Mouse (Mus musculus): ENCODE measurements around the gene Dnah9.

The Dnah9 gene

DNA sequence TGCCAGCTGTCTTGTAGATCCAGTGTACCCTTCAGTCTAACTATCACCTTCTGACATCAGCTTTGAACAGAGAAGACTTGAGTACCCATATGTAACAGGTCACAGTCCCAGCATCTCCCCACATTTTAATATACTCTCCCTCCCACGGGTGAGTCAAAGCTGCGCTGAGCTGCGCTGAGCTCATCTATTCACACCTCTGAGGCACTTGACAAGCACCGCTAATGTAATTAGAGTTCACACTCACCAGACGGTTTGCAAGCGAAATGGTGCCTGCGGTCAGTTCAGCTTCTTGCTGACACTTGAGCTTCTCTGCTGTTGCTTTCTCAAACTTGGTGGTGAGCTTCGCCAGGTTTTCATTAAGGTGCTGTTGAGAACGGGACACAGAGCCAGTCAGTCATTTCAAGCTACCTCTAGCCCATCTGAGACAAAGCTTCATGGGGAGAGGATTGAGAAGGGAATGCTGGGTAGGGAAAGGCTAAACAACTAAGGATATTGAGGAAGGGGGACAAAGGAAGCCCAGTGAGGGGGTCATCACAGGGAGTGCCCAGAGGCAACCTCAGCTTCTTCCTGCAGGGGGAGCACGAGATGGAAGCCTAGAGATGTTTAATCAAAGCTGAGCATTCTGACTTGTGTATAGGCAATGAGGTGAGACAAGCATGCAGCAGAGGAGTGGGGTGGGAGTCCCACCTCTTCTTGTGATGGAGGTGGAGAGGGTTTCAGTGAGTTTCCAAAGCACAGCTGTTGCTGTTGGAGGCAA, 249.7 kb downstream of the Dnah9 start:
- no peak for DNase-seq

DNA sequence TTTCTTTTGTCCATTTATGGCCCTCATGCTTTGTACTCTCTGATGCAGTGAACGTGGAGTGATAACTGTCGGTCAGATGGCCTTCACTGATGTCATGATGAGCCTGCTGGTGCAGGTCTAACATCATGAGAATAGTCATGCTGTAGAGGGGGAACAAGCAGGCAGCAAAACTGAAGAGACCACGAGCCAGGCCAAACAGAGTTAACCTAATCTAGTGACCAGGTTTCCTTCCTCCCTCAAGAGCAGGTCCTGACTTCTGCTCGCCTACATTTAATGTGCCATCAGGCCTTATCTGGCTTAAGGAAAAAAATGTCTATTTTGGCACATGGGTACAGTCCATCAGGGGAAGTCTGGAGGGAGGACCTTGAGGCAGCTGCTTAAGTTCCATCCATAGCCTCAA, 259.2 kb downstream of the Dnah9 start:
- DNase-seq: no peak

DNA sequence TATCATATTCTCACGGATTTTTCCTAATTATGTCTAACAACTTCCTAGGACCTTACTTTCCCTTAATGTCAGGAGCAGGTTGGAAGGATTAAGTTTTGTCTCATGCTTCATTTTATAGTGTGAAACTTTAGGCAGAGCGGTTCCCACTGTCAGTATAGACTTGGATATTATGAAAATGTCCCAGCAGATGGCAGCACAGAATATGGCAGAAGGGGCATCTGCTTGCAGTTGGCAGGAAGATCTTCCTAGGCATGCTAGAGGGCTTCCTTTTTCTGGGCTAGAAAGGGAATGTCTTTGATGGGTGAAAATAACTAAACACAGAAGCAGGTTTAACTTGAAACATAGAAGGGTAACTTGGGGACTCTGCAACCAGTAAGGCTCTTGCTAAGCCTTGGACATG, 262.9 kb downstream of the Dnah9 start:
- DNase-seq: peak; percentile 38

DNA sequence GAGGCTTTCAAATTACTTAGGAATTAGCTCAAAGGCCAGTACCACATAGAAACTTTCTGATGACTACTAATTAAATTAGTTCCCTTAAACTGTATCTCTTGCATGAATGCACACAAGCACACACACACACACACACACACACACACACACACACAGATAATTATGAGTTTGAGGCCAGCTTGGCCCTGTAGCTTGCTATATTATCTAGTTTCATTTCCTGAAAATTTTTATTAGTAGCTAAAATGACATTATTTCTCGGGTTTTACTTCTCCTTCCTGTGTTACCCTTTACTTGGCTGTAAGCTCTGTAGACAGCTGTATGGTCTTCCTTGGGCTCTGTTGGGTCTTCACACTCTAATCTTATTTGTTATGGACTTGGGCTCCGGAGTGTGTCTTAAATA, 264.4 kb downstream of the Dnah9 start:
- no peak for DNase-seq

DNA sequence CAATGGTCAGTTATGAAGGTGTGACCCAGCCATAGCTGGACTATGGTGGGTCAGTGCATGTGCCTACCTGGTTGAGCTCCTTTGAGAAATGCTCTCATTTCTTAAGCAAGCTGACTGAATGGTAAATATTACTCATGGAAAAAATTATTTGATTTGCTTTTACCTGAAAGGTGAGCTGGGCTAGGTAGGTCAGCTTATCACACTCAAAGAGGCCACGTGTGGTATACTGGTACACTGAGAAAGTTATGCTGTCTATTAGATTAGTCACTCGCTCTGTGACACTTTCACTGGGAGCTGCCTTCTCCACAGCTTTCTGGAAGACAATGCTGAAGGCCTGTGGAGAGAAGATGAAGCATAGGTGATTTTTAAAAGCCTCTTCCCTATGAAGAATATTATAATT, 286.9 kb downstream of the Dnah9 start:
- DNase-seq: no peak

DNA sequence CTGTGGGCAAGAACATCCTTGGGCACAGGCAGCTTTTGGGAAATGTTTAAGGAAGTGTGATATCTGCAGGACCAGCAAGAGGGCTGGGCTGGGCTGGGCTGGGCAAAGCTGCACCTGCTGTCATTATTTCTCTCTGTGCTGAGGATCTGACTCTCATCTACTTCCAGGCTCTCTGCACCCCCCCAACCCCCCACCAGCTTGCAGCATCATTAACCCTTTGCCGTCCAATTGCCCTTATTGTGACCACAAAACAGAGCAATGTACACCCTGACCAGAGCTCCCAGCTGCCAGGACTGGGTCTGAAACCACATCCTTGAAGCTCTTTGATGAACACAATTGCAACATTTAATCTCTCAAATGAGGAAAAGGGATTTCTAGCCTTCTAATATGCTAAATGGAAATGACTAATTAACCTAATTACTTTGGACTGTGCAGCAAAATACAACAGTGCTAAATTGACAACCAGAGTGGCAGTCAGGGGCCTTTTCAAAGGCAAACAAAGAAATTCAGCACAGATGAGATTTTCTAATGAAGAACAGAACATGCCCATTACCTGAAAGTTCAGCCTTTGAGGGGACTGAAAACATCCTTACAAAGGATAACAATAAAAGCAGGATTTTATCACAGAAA, 291.1 kb downstream of the Dnah9 start:
- no peak for DNase-seq

DNA sequence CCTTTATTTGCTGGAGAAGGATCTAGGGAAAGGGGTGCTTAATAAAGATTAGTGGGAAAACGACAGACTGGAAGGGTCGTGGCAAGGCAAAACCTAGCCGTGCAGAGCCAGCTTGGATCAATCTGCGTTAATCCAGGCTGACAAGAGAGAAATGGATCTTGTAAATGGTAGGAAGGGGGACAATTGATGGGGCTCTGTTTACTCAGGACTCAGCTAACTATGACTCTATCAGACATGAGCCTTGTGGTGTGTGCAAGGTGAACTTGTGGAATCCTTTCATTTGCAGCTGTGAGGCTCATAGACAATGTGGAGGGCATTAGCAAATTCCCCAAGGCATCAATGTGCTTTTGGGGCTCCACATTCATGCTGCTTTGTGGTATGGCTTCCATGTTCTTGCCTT, 306.9 kb downstream of the Dnah9 start:
- DNase-seq: no peak

DNA sequence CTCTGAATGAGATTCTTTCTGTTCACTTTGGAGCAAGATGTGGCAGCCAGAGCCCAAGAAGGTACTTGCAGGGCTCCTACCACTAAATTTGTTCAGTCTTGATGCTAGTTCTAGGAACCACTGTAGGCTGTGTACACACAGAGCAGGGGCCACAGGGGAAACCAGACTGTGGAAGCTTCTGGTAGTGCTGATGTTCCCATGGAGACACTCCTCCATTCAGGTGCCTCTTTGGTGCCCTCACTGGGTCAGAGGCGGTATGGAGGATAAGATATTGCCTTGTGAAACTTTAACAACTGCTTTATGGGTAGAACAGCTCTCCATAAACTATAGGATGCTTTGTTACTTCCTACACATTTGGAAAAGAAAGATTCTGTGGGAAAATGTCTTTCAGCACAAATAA, 316.3 kb downstream of the Dnah9 start:
- peak; percentile 29 for DNase-seq

DNA sequence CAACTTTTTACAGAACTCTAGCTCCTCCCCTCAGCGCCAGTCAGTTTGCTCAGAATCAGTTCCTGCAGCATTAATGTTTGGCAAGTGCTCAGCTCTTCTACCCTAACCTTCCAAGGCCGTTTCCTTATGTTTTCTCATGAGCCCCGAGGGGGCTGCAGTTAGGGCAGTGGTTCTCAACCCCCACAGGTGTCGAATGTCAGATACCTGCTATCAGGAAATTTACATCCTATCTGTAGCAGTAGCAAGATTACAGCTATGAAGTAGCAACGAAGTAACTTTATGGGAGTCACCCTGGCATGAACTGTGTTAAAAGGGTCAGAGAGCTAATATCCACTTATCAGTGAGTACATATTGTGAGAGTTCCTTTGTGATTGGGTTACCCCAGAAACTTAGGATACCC, 321.9 kb downstream of the Dnah9 start:
- DNase-seq: no peak

DNA sequence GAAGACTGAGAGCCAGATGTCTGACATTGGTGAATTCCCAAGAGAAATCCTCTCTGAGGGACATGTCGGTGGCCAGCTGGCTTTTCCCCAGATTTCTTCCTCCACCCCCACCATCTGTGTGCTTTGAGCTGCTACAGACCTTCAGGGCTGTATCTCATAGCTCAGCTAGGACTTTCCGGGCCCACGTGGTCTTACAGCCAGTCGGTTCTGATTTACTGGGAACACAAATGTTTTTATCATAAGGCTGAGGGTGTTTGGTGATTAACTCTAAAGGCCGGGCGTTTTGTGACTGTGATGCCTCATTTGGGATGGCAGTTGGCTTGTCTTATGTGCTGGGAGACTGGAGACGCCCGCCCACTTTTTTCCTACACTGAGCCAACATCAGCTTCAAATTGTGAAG, 329.4 kb downstream of the Dnah9 start:
- peak; percentile 36 for DNase-seq

DNA sequence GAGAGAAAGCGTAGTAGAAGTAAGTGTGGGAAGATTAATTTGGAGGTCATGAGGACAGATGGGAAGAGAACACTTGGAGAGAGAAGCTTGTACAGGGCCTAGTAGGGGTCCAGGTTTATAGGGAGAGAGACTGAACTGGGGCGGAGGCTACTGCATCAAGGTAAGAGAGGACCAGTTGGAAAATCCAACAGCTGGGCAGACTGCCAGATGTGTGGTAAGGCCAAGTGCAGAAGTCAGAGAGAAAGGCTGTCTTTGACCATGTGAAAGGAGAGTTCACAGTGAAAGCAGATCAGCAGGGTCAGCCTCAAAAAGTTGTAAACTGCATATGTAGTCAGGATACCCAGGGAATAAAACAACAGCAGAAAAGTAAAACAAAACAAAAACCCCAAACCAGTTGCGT, 343.8 kb downstream of the Dnah9 start:
- peak; percentile 52 for DNase-seq

DNA sequence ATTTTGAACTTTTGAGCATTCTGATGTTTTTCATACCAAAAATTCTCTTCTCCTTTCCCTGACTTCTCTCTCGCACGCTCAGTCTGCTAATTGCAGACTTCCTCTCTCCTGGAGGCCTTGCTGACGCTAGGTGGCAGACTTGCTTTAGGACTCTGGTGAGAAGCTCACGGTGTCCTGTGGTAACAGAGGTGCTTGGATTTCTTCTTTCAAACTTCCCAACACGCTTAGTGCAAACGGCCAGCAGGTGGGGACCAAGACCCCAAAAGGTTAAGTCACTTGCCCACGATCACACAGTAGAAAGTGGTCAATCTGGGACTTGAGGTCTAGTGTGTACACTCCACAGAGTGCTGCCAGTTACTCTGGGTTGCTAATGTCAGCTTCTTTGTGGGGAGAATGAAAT, 347.5 kb downstream of the Dnah9 start:
- peak; percentile 88 for DNase-seq

DNA sequence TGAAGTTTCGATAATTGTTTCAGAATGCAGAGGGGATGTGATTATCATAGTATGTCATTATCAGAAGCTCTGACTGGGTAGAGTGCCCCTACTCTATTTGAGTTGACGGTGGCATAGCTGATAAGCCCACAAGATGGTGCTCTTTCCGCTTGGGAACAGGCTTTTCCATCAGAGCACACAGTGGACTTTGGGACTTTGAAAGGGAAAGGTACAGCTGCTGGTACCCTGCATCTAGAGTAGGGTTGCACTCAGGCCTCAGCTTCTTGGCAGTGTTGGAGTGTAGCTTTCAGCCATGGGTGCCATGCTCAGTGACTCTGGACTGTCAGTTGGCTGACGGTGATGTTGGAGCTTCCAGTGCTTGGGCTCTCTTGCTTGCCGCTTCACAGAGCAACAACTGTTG, 348.1 kb downstream of the Dnah9 start:
- peak; percentile 29 for DNase-seq

DNA sequence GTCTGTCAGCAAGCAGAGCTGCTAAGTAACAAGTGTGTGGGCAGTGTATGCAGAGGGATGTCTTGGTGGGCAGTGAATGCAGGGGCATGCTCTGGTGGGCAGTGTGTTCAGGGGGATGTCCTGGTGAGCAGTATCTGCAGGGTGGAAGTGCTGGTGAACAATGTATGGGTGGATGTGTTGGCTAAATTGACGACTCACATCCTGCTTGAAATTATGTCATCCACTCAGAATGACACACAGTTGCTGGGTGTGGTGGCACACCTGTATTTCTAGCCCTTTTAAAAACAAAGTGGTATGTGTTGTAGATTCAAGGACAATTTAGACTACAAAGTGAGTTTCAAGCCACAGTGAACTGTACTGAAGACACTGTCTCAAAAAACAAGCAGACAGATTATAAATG, 350.2 kb downstream of the Dnah9 start:
- no peak for DNase-seq

DNA sequence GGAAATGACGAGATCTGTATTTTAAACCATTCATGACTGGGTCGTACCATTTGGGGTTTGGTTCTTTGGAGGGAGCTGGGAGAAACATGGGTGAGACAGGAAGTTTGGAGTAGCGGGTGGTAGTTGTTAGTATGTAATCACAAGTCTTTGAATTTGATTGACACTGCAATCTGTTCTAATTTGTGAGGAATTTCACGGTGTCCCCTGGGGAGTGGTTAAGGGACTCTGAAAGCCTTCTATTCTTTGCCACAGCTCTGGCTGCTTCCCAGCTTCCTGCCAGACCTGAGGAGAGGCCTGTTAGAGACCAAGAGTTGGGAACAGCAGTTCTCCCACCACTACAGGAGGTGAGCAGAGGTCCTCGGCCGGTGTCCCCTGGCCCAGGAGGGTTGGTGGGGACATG, 352.1 kb downstream of the Dnah9 start:
- DNase-seq: no peak

DNA sequence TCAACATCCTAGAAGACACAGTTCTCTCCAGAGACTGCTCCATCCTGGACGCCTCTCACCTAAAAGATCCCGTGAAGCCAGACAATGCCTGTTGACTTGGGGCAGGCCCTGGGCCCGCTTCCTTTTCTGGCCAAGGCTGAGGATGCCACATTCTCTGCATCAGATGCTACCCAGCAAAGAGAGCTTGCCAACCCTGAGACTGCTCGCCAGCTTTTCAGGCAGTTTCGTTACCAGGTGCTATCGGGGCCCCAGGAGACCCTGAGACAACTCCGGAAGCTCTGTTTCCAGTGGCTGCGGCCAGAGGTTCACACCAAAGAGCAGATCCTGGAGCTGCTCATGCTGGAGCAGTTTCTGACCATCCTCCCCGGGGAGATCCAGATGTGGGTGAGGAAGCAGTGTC, 354.0 kb downstream of the Dnah9 start:
- DNase-seq: no peak

DNA sequence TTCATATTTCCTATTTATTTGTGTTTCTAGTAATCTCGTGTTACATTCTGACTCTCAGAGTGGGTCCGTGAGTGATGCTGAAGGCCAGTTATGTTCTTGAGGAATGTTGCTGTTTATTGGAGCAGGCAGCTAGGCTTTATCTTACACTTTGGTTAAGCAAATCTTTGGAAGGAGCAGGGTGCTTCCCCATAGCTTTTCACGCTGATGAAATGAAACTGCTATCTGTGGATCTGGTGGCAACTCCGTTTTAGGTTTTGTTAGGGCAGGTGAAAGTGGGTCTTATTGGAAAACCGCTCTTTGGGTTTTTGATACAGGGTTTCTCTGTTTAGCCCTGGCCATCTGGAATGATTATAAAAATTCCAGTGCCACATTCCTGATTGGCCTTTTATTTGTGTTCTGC, 356.3 kb downstream of the Dnah9 start:
- DNase-seq: no peak

DNA sequence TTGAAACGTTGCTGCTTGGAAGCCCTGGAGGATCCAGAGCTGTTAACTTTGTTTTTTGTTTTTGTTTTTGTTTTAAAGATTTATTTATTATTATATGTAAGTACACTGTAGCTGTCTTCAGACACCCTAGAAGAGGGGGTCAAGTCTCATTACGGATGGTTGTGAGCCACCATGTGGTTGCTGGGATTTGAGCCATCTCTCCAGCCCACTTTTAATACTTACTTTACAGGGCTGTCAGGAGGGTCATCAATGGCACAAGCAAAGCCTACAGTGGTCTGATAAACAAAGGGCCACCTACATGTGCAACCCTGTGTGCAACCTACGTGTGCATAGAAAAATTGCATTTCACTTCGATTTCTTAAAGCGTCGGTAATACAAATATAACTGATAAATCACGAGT, 360.8 kb downstream of the Dnah9 start:
- no peak for DNase-seq

DNA sequence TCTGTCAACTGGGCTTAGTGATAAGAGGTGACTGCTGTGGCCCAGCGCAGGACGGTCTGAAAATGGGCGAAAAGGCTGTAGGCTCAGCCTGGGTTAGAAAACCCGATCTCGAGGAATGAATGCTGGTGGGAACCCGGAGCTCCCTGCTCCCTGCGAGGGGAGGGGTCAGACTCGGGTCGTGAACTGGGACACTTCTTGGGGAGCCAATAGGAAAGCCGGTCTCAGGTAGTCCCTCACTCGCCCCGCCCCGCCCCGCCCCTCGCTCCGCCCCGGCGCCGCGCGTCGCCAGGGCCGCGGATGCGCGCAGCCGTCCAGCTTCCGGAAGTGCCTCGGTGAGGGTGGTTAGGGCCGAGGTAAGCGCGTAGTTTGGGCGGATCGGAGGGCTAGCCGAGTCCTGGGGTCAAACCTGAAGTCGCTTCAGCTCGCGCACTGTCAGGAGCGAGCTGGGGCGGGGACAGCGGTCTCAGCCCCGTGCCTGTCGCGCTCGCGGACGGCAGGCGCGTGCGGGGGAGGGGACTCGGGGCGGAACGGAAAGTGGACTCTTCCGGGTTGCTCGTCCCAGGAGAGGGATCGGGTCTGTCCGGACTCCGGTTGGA, 361.3 kb downstream of the Dnah9 start, which contains the start of gene Zkscan6:
TSS of gene Zkscan6 (plus strand) at position 267 of the 596 bp plus-strand sequence.
- DNase-seq: peak; percentile 93

DNA sequence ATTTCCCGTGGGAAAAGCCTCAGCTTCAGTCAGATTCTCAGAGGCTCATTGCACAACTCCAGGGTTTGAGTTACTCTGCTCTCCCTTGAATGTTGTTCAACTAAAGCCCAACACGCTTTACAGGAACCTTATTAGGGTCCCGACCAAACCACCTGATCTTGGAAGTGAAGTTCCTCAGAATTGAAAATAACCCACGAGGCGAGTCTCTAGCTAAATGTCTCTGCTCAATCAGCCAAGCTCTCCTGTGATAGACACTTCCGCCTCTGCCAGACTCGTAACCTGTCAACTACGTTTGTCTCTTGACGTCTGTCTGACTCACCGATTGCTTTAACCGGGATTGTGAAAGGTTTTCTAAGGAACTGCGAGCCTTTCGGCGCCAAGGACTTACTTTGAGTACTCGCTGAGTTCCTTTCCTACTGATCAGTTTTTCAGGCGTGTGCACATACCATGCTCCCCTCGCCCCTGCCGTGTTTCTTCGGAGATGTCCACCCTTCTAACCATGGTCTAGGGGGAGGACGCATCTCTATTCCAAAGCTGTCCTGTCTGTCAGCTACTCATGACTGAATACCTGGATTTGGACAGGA, 361.9 kb downstream of the Dnah9 start:
- DNase-seq: no peak

DNA sequence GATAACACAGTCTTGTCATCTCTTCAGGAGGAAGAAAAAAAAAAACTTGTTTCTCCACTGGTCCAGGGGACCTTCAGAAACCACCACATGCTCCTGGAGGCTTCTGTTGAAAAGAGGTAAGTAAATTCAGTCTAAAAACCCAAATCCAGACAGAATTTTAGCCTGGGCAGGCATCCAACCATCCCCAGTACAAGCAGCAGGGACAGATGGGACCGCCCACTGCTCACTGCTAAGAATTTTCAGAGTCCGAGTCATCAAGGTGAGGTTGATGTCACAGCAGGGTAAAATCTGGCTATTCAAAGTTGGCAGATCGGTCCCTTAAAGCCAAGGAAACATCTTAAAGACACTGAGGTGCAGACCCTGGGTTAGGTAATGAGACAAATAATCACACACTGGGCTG, 366.5 kb downstream of the Dnah9 start:
- no peak for DNase-seq

DNA sequence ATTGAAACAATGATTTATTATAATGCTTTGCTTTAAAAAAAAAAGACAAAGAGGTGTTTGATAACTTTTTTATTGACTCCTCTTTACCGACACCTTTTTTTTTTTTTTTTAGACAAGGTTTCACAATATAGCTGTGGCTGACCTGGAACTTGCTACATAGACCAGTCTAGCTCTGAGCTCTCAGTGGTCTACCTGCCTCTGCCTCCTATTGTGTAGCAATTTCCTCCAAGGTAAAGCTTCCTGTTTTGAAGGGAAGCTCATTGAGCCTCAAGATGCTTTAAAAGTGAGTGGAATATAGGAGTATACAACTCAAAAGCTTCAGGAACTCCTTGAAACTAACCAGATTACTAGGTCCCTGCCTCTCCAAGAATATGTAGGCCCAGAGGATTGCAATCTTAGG, 372.5 kb downstream of the Dnah9 start:
- DNase-seq: no peak

DNA sequence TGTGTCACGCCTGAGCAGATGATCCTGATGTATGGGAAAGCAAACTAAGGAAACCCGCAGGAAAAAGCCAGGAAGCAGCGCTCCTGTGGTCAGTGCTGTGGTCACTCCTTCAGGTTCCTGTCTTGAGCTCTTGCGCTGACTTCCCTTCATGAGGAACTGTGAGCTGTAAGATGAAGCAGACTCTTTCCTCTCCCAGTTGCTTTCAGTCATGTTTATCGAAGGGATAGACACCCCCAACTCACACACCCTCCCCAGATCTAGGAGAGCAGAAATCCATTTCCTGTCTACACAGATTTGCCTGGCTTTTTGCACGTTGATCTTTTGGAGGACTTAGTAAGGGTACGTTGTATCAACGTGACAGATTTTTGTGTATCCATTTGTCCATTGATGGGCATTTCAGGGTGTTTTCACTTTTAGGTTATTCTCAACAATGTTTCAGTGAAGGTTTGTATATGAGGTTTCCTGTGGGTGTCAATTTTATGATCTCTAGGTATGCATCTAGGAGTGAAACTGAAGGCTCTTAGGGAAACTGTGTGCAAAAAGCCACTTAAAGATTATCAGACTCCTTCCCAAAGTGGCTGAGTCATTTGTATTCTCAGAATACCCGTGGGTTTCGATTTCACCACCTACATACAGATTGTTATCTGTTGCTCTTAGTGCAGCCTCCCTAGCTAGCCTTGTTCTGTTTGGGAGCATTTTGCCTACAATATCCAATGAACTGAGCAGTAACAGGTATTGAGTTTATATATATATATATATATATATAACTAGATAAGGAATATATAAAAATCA, 373.7 kb downstream of the Dnah9 start:
- DNase-seq: no peak

All from kidney, postnatal 10 days (tissue).